Mouse (Mus musculus): Measurements from ENCODE around the gene Dusp3. TPM values are rescaled to one million over a fixed set of nuclear protein-coding genes. Genes with fewer than 3 reads are reported as not detected.

Dusp3 gene
- total RNA-seq, 1 experiment, result 14.8 TPM

DNA sequence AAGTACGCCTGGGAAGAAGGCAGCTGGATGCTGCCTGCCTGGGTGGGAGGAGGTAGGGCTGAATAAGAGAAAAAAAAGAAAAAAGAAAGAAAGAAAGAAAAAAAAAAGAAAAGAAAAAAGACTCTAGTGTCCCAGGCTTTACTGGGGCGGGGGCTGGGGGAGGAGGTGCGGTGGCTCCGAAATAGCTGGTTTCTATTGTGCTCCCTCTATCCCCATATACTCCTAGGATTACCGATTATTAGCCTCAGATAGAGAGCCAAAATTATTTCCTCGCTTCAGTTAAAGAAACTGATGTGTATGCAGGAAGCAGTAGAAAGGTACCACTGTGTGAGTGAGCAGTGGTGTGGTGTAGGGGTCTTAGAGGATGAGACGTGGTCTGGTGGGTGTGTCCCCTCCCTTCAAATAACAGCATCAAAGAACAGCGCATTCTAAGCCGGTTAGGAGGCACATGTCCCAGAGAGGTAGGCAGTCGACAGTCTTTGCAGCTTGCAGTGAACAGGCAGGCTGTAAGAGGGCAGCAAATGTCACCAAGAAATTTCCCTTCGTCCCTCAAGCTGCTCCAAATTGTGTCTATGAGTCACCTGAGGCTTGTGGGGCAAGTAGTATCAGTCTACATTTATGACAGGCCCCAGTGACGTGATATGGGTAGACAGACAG is 40.7 kb upstream of the Dusp3 start:
- Histone ChIP-seq H3K4me3 (ENCODE audit: insufficient read depth in 1 of 2, low read depth in 1 of 2, low read length in 2 of 2, poor library complexity in 1 of 2, severe bottlenecking in 1 of 2) (peak overlapping the region; percentile 76 to 98), H3K36me3 (ENCODE audit: control insufficient read depth, insufficient read depth, low read length, poor library complexity, severe bottlenecking) (peaks cover 3% of the 10 kb centered on the region; the same call in 1 of the 2 replicates), H3K4me1 (ENCODE audit: control insufficient read depth in 2 of 2, insufficient read depth in 2 of 2, low read length in 2 of 2, poor library complexity in 1 of 2) (peaks cover 0 to 3% of the 10 kb centered on the region in 2 experiments; a peak in 1 of 4 replicates), H3K9ac (ENCODE audit: insufficient read depth, low read depth, low read length, poor library complexity, severe bottlenecking) (no peak overlapping the region), H3K9me3 (ENCODE audit: control insufficient read depth, insufficient read depth, low read depth, low read length) (no peaks in the 10 kb centered on the region), H3K27ac (ENCODE audit: insufficient read depth, low read depth, low read length, poor library complexity, severe bottlenecking) (no peak overlapping the region)
- TF ChIP-seq ZC3H11A (IDR thresholded peaks at IDR 0.05; ENCODE audit: borderline replicate concordance, low read depth, low read length) (no peak), MAFK (IDR thresholded peaks at IDR 0.05; ENCODE audit: insufficient read depth, low read depth, low read length) (no peak), ZNF384 (IDR thresholded peaks at IDR 0.05; ENCODE audit: low read depth, low read length) (no peak), CHD2 (IDR thresholded peaks at IDR 0.05; ENCODE audit: low read depth, low read length) (no peak), HCFC1 (IDR thresholded peaks at IDR 0.05; ENCODE audit: borderline replicate concordance, insufficient read depth, low read length) (no peak)
- in situ Hi-C loops (cut with MboI; ENCODE audit: low sequenced_read_pairs in 2 of 2, unreplicated experiment in 2 of 2), result no loop called here
- no peak for DNase-seq (ENCODE audit: low read depth, low spot score)

DNA sequence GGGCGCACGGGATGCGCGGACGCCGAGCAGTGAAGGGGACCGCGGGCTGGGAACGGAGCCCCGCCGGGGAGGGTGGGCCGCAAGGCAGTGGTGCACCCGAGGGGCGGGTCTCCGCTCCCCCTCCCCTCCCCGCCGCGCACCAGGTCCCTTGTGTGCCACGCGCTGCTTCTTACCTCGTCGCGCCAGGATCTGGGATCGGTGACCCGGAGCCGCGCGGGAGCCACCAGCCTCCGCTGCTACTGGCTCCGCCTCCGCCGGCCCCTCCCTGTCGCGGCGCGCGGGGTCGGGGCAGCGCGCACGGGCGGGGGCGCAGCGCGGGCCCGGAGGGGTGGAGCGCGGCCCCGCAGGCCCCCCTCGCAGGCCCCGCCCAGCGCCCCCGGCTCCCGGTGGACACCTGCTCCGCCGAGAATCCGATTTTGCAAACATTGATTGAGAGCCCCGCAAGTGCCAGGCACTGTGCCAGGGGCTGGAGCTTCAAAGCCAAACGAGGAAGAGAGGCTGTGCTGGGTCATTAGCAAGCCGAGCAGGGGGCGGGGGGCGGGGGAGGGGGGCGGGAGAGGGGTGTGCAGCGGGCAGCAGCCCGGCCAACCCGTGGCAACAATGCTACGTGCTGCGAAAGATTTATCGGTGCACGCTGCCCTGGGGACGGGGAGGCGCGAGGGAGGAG is 40.0 kb upstream of the Dusp3 start:
- DNase-seq (ENCODE audit: low read depth, low spot score), result peak; percentile 25
- 0 out of 2 replicates have a peak overlapping the region, but pooled peaks have one; percentile 14 for H3K27ac ChIP-seq (ENCODE audit: insufficient read depth, low read depth, low read length, poor library complexity, severe bottlenecking)

DNA sequence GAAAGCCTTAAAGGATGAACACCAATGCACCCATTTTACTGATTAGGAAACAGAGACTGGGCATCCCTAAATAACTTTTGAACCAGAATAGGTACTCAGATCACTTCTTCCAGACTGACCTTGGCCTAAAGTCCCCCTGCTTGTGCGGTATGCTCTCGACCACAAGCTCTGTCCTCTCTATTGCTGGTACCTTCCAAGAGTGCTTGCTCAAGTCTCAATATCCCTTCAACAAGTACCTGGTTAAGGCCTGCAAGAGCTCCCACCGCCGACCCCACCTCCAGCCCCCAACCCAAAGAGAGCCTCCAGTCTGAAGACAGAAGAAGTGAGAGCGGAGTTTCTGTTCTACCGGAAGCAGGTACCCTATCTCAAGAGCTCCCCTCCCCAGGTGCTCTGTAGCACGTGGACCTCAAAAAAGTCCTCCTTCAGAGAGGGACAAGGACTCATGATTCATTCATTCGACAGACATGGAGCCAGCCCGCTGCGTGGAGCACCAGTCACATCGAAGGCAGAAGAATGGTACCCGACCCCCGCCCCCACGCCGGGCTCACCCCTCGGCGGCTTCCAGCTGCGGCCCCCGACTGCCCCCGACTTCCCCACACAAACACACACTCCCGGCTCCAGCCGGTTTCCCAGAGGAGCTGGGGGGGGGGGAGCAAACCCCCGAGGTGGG is 39.3 kb upstream of the Dusp3 start:
- peaks cover 0 to 3% of the 10 kb centered on the region in 2 experiments; a peak in 1 of 4 replicates for H3K4me1 ChIP-seq (ENCODE audit: control insufficient read depth in 2 of 2, insufficient read depth in 2 of 2, low read length in 2 of 2, poor library complexity in 1 of 2)
- H3K36me3 ChIP-seq (ENCODE audit: control insufficient read depth, insufficient read depth, low read length, poor library complexity, severe bottlenecking), result peaks cover 3% of the 10 kb centered on the region; the same call in 1 of the 2 replicates
- H3K27ac ChIP-seq (ENCODE audit: insufficient read depth, low read depth, low read length, poor library complexity, severe bottlenecking), result peak overlapping the region; percentile 14; the same call in 1 of the 2 replicates
- peak overlapping the region; percentile 76 to 98 for H3K4me3 ChIP-seq (ENCODE audit: insufficient read depth in 1 of 2, low read depth in 1 of 2, low read length in 2 of 2, poor library complexity in 1 of 2, severe bottlenecking in 1 of 2)
- TF ChIP-seq HCFC1 (IDR thresholded peaks at IDR 0.05; ENCODE audit: borderline replicate concordance, insufficient read depth, low read length) (no peak), CHD2 (IDR thresholded peaks at IDR 0.05; ENCODE audit: low read depth, low read length) (no peak), ZNF384 (IDR thresholded peaks at IDR 0.05; ENCODE audit: low read depth, low read length) (no peak), ZC3H11A (IDR thresholded peaks at IDR 0.05; ENCODE audit: borderline replicate concordance, low read depth, low read length) (no peak), MAFK (IDR thresholded peaks at IDR 0.05; ENCODE audit: insufficient read depth, low read depth, low read length) (no peak)
- H3K9ac ChIP-seq (ENCODE audit: insufficient read depth, low read depth, low read length, poor library complexity, severe bottlenecking), result peak overlapping the region; percentile 85
- in situ Hi-C loops (cut with MboI; ENCODE audit: low sequenced_read_pairs in 2 of 2, unreplicated experiment in 2 of 2), result no loop called here
- DNase-seq (ENCODE audit: low read depth, low spot score), result no peak
- no peaks in the 10 kb centered on the region for H3K9me3 ChIP-seq (ENCODE audit: control insufficient read depth, insufficient read depth, low read depth, low read length)

More for the DNA sequence above, 40.0 kb upstream of the Dusp3 start:
- Histone ChIP-seq H3K9me3 (ENCODE audit: control insufficient read depth, insufficient read depth, low read depth, low read length) (no peaks in the 10 kb centered on the region), H3K36me3 (ENCODE audit: control insufficient read depth, insufficient read depth, low read length, poor library complexity, severe bottlenecking) (peaks cover 3% of the 10 kb centered on the region; the same call in 1 of the 2 replicates), H3K9ac (ENCODE audit: insufficient read depth, low read depth, low read length, poor library complexity, severe bottlenecking) (peak overlapping the region; percentile 85), H3K4me3 (ENCODE audit: insufficient read depth in 1 of 2, low read depth in 1 of 2, low read length in 2 of 2, poor library complexity in 1 of 2, severe bottlenecking in 1 of 2) (peak overlapping the region; percentile 76 to 98), H3K4me1 (ENCODE audit: control insufficient read depth in 2 of 2, insufficient read depth in 2 of 2, low read length in 2 of 2, poor library complexity in 1 of 2) (peaks cover 0 to 3% of the 10 kb centered on the region in 2 experiments; a peak in 1 of 4 replicates)
- no peak for TF ChIP-seq ZNF384 (IDR thresholded peaks at IDR 0.05; ENCODE audit: low read depth, low read length)
- no peak for TF ChIP-seq HCFC1 (IDR thresholded peaks at IDR 0.05; ENCODE audit: borderline replicate concordance, insufficient read depth, low read length)
- TF ChIP-seq CHD2 (IDR thresholded peaks at IDR 0.05; ENCODE audit: low read depth, low read length), result no peak
- no peak for TF ChIP-seq ZC3H11A (IDR thresholded peaks at IDR 0.05; ENCODE audit: borderline replicate concordance, low read depth, low read length)
- TF ChIP-seq MAFK (IDR thresholded peaks at IDR 0.05; ENCODE audit: insufficient read depth, low read depth, low read length), result no peak
- in situ Hi-C loops (cut with MboI; ENCODE audit: low sequenced_read_pairs in 2 of 2, unreplicated experiment in 2 of 2), result no loop called here

DNA sequence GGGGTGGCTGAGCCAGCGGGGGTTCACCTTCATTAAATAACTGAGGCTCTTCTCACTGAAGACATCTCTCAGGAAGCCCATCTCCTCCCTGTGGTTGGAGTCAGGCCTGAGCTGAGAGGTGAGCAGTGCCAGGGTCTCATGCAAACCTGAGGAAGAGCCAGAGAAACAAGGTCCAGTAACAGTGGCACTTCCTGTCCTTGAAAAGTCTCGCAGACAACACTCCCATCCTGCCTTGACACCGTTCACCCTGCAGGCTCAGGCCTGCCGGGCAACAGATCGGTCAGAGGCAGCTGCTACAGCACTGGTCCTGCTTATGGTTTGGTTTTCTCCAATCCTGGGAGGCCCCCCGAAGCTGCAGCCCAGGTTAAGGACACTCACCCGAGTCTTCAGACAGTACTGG is 38.5 kb upstream of the Dusp3 start:
- H3K9ac ChIP-seq (ENCODE audit: insufficient read depth, low read depth, low read length, poor library complexity, severe bottlenecking), result no peak overlapping the region
- peaks cover 3% of the 10 kb centered on the region; the same call in 1 of the 2 replicates for H3K36me3 ChIP-seq (ENCODE audit: control insufficient read depth, insufficient read depth, low read length, poor library complexity, severe bottlenecking)
- TF ChIP-seq CHD2 (IDR thresholded peaks at IDR 0.05; ENCODE audit: low read depth, low read length), result no peak
- TF ChIP-seq ZC3H11A (IDR thresholded peaks at IDR 0.05; ENCODE audit: borderline replicate concordance, low read depth, low read length), result no peak
- TF ChIP-seq MAFK (IDR thresholded peaks at IDR 0.05; ENCODE audit: insufficient read depth, low read depth, low read length), result no peak
- no peak for TF ChIP-seq ZNF384 (IDR thresholded peaks at IDR 0.05; ENCODE audit: low read depth, low read length)
- TF ChIP-seq HCFC1 (IDR thresholded peaks at IDR 0.05; ENCODE audit: borderline replicate concordance, insufficient read depth, low read length), result no peak
- in situ Hi-C loops (cut with MboI; ENCODE audit: low sequenced_read_pairs in 2 of 2, unreplicated experiment in 2 of 2), result no loop called here
- no peaks in the 10 kb centered on the region for H3K9me3 ChIP-seq (ENCODE audit: control insufficient read depth, insufficient read depth, low read depth, low read length)
- no peak overlapping the region for H3K4me3 ChIP-seq (ENCODE audit: insufficient read depth in 1 of 2, low read depth in 1 of 2, low read length in 2 of 2, poor library complexity in 1 of 2, severe bottlenecking in 1 of 2)
- DNase-seq (ENCODE audit: low read depth, low spot score), result no peak
- H3K27ac ChIP-seq (ENCODE audit: insufficient read depth, low read depth, low read length, poor library complexity, severe bottlenecking), result no peak overlapping the region
- peaks cover 0 to 3% of the 10 kb centered on the region in 2 experiments; a peak in 1 of 4 replicates for H3K4me1 ChIP-seq (ENCODE audit: control insufficient read depth in 2 of 2, insufficient read depth in 2 of 2, low read length in 2 of 2, poor library complexity in 1 of 2)
